Mouse (Mus musculus): ENCODE results near the gene Amn1. TPM values are rescaled to one million over a fixed set of nuclear protein-coding genes. Genes with fewer than 3 reads are reported as not detected.
"Not testable (repeated sequence)": the region's sequence is repeated elsewhere in the genome, so short reads cannot be mapped to it uniquely, and the experiment has no call there.

Gene Amn1
- total RNA-seq (2021), result 10 to 100 TPM; 34.1 to 36.0 TPM
- long read RNA-seq, experiment 1, full-length matches to known transcripts, result 26 of 36 reads
- long read RNA-seq, experiment 1, partial matches to known transcripts, result 1 of 36 reads
- long read RNA-seq, experiment 1, other reads (novel, unspliced or antisense), result 9 of 36 reads
- long read RNA-seq, experiment 2, partial matches to known transcripts, result 0 of 12 reads
- long read RNA-seq, experiment 2, other reads (novel, unspliced or antisense), result 6 of 12 reads

GRCm38 (mm10) chr6:149188041-149188924 lies at the start of gene Amn1:
Gene Amn1 (minus strand): TSS chr6:149188712.
- DNase-seq (ENCODE audit: low spot score in 2 of 2), result peak; percentile 94 to 98
- intact Hi-C loops (cut with DNase I), result no loop called here

GRCm38 (mm10) chr6:149236807-149237206 lies 48.3 kb upstream of the Amn1 start:
- intact Hi-C loops (cut with DNase I), result no loop called here
- DNase-seq (ENCODE audit: low spot score in 2 of 2), result no peak

GRCm38 (mm10) chr6:149233918-149234317 lies 45.4 kb upstream of the Amn1 start:
- intact Hi-C loops (cut with DNase I), result no loop called here

GRCm38 (mm10) chr6:149224751-149225150 lies 36.2 kb upstream of the Amn1 start:
- no peak for DNase-seq (ENCODE audit: low spot score in 2 of 2)
- intact Hi-C loops (cut with DNase I), result no loop called here

More at GRCm38 (mm10) chr6:149233918-149234317, 45.4 kb upstream of the Amn1 start:
- DNase-seq (ENCODE audit: low spot score in 2 of 2), result no peak

- intact Hi-C loops (cut with DNase I), result no loop called here
- no peak for DNase-seq (ENCODE audit: low spot score in 2 of 2)
Observed at GRCm38 (mm10) chr6:149221296-149221695, 32.8 kb upstream of the Amn1 start.

GRCm38 (mm10) chr6:149198572-149198971 lies 10.1 kb upstream of the Amn1 start:
- no peak for DNase-seq (ENCODE audit: low spot score in 2 of 2)

GRCm38 (mm10) chr6:149197116-149197515 lies 8.6 kb upstream of the Amn1 start:
- DNase-seq (ENCODE audit: low spot score in 2 of 2), result no peak
- intact Hi-C loops (cut with DNase I), result no loop called here

More at GRCm38 (mm10) chr6:149198572-149198971, 10.1 kb upstream of the Amn1 start:
- intact Hi-C loops (cut with DNase I), result no loop called here

GRCm38 (mm10) chr6:149193276-149193905 lies 4.9 kb upstream of the Amn1 start:
- intact Hi-C loops (cut with DNase I), result no loop called here

GRCm38 (mm10) chr6:149191951-149192350 lies 3.4 kb upstream of the Amn1 start:
- intact Hi-C loops (cut with DNase I); DNase-seq (ENCODE audit: low spot score in 2 of 2): not testable (repeated sequence)

More at GRCm38 (mm10) chr6:149193276-149193905, 4.9 kb upstream of the Amn1 start:
- no peak for DNase-seq (ENCODE audit: low spot score in 2 of 2)

- intact Hi-C loops (cut with DNase I), result no loop called here
- DNase-seq (ENCODE audit: low spot score in 2 of 2), result no peak
Observed at GRCm38 (mm10) chr6:149189340-149189922, 919 bp upstream of the Amn1 start.

- intact Hi-C loops (cut with DNase I), result no loop called here
- no peak for DNase-seq (ENCODE audit: low spot score in 2 of 2)
Observed at GRCm38 (mm10) chr6:149188925-149189257, 379 bp upstream of the Amn1 start.

- no peak for DNase-seq (ENCODE audit: low spot score in 2 of 2)
- intact Hi-C loops (cut with DNase I), result no loop called here
Observed at GRCm38 (mm10) chr6:149187371-149187770, 1.1 kb downstream of the Amn1 start.

- no peak for DNase-seq (ENCODE audit: low spot score in 2 of 2)
- intact Hi-C loops (cut with DNase I), result no loop called here
Observed at GRCm38 (mm10) chr6:149184007-149184406, 4.5 kb downstream of the Amn1 start.

GRCm38 (mm10) chr6:149179064-149179463 lies 9.4 kb downstream of the Amn1 start:
- no peak for DNase-seq (ENCODE audit: low spot score in 2 of 2)

GRCm38 (mm10) chr6:149174932-149175570 lies 13.5 kb downstream of the Amn1 start:
- DNase-seq (ENCODE audit: low spot score in 2 of 2), result no peak
- intact Hi-C loops (cut with DNase I), result no loop called here

More at GRCm38 (mm10) chr6:149179064-149179463, 9.4 kb downstream of the Amn1 start:
- intact Hi-C loops (cut with DNase I), result no loop called here

GRCm38 (mm10) chr6:149173831-149174625 lies 14.5 kb downstream of the Amn1 start:
- intact Hi-C loops (cut with DNase I), result no loop called here
- peak; percentile 14 to 18 for DNase-seq (ENCODE audit: low spot score in 2 of 2)

- intact Hi-C loops (cut with DNase I); DNase-seq (ENCODE audit: low spot score in 2 of 2): not testable (repeated sequence)
Observed at GRCm38 (mm10) chr6:149169965-149170364, 18.5 kb downstream of the Amn1 start.

- intact Hi-C loops (cut with DNase I), result no loop called here
- no peak for DNase-seq (ENCODE audit: low spot score in 2 of 2)
Observed at GRCm38 (mm10) chr6:149168436-149168835, 20.1 kb downstream of the Amn1 start.

GRCm38 (mm10) chr6:149167672-149168071 lies 20.8 kb downstream of the Amn1 start:
- intact Hi-C loops (cut with DNase I), result no loop called here
- DNase-seq (ENCODE audit: low spot score in 2 of 2), result no peak

All from left cerebral cortex, postnatal 14 days (tissue).